Mouse (Mus musculus): ENCODE results near the gene Olfr1238. TPM values are rescaled to one million over a fixed set of nuclear protein-coding genes. Genes with fewer than 3 reads are reported as not detected.

Gene Olfr1238
- polyA plus RNA-seq (2015; fragmentation: Nextera tagmentation; extraction: Ambion mirVana): not detected in 2 replicates

DNA sequence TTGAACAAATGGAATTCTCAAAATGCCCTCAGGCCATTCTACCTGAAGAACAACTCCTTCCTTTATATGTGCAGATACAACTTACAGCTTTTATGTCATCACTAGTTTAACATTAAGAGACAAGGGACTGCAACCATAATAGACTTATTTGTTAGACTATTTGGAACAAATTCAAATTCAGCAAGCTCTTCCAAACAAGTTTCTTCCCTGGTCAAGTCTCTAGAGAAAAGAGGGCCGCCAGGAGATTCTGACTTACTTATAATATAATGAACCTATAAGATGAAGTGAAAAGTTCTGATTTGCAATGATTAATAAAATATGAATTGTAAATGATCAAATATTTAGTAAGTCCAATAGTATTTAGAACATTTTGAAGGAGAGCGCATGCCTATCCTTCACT is at the start of gene Olfr1238:
Gene Olfr1238, minus strand, starts transcription at position 101 of the 400 bp plus-strand sequence.
- no peak within 1 kb of the TSS for H3K4me3 ChIP-seq (ENCODE audit: low read depth, low read length)
- no peaks in the 10 kb centered on the region for H3K9me3 ChIP-seq (ENCODE audit: control insufficient read depth)
- WGBS: 91% methylated on average over 2 of the region's 2 CpGs
- no peak within 1 kb of the TSS for H3K4me2 ChIP-seq (replicated peaks; ENCODE audit: low read depth)
- no peak within 1 kb of the TSS for H3K9ac ChIP-seq (ENCODE audit: low read depth, low read length)
- no peak within 1 kb of the TSS for H3K27ac ChIP-seq (ENCODE audit: low read depth, low read length)
- H3K27me3 ChIP-seq (replicated peaks; ENCODE audit: control insufficient read depth, insufficient read depth, low read length): no peaks in the 10 kb centered on the region
- no peak for ATAC-seq
- H3K4me1 ChIP-seq (replicated peaks; ENCODE audit: control insufficient read depth, insufficient read depth, low read length): no peaks in the 10 kb centered on the region
- no peak for TF ChIP-seq CTCF (IDR thresholded peaks at IDR 0.05; ENCODE audit: low read depth)
- no peaks in the 10 kb centered on the region for H3K36me3 ChIP-seq (ENCODE audit: control insufficient read depth, insufficient read depth)

GRCm38 (mm10) chr2:89442900-89443299 is 33.4 kb upstream of the Olfr1238 start, which contains the start of gene Olfr1240:
Gene Olfr1240 (minus strand): TSS chr2:89443000.
- Histone ChIP-seq H3K4me3 (ENCODE audit: low read depth, low read length) (no peak within 1 kb of the TSS), H3K27ac (ENCODE audit: low read depth, low read length) (no peak within 1 kb of the TSS), H3K4me2 (replicated peaks; ENCODE audit: low read depth) (no peak within 1 kb of the TSS), H3K36me3 (ENCODE audit: control insufficient read depth, insufficient read depth) (no peaks in the 10 kb centered on the region), H3K9ac (ENCODE audit: low read depth, low read length) (no peak within 1 kb of the TSS), H3K27me3 (replicated peaks; ENCODE audit: control insufficient read depth, insufficient read depth, low read length) (no peaks in the 10 kb centered on the region), H3K4me1 (replicated peaks; ENCODE audit: control insufficient read depth, insufficient read depth, low read length) (no peaks in the 10 kb centered on the region), H3K9me3 (ENCODE audit: control insufficient read depth) (no peaks in the 10 kb centered on the region)
- no peak for TF ChIP-seq CTCF (IDR thresholded peaks at IDR 0.05; ENCODE audit: low read depth)
- ATAC-seq: no peak
- 88% methylated on average over 3 of the region's 3 CpGs for WGBS

- no peak for TF ChIP-seq CTCF (IDR thresholded peaks at IDR 0.05; ENCODE audit: low read depth)
- ATAC-seq: no peak
- 95% methylated on average over 2 of the region's 2 CpGs for WGBS
Measured at GRCm38 (mm10) chr2:89420307-89420706, 10.8 kb upstream of the Olfr1238 start, which contains the start of gene Olfr1239. Gene Olfr1239 (minus strand): TSS chr2:89420407.

DNA sequence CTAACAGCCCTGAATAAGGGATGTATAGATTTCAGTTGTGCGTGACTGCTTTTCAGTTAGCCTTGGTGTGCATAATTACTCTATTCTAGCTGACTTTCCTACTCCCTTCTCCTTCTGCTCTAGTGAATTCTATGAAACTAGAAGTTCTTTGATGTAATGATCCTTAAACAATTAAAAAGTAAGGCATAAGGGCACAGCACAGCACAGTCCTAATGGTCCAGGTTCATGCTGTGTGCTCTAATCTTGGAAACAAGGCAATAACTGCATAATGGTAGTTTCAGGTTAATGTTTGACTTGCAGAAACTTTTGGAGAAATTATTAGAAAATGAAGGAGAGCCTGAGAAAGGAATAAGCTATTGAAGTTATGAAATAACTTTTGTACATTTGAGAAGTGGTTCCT is 5.1 kb upstream of the Olfr1238 start:
- Histone ChIP-seq H3K27me3 (replicated peaks; ENCODE audit: control insufficient read depth, insufficient read depth, low read length) (no peaks in the 10 kb centered on the region), H3K4me1 (replicated peaks; ENCODE audit: control insufficient read depth, insufficient read depth, low read length) (no peaks in the 10 kb centered on the region), H3K9me3 (ENCODE audit: control insufficient read depth) (no peaks in the 10 kb centered on the region), H3K36me3 (ENCODE audit: control insufficient read depth, insufficient read depth) (no peaks in the 10 kb centered on the region), H3K4me3 (ENCODE audit: low read depth, low read length) (no peak overlapping the region), H3K4me2 (replicated peaks; ENCODE audit: low read depth) (no peak overlapping the region), H3K9ac (ENCODE audit: low read depth, low read length) (no peak overlapping the region), H3K27ac (ENCODE audit: low read depth, low read length) (no peak overlapping the region)
- WGBS: 60% methylated on average over 1 of the region's 1 CpGs
- TF ChIP-seq CTCF (IDR thresholded peaks at IDR 0.05; ENCODE audit: low read depth): no peak
- no peak for ATAC-seq

More at GRCm38 (mm10) chr2:89420307-89420706, 10.8 kb upstream of the Olfr1238 start, which contains the start of gene Olfr1239:
- Histone ChIP-seq H3K4me3 (ENCODE audit: low read depth, low read length) (no peak within 1 kb of the TSS), H3K36me3 (ENCODE audit: control insufficient read depth, insufficient read depth) (no peaks in the 10 kb centered on the region), H3K4me1 (replicated peaks; ENCODE audit: control insufficient read depth, insufficient read depth, low read length) (no peaks in the 10 kb centered on the region), H3K27me3 (replicated peaks; ENCODE audit: control insufficient read depth, insufficient read depth, low read length) (no peaks in the 10 kb centered on the region), H3K27ac (ENCODE audit: low read depth, low read length) (no peak within 1 kb of the TSS), H3K4me2 (replicated peaks; ENCODE audit: low read depth) (no peak within 1 kb of the TSS), H3K9ac (ENCODE audit: low read depth, low read length) (no peak within 1 kb of the TSS), H3K9me3 (ENCODE audit: control insufficient read depth) (no peaks in the 10 kb centered on the region)

GRCm38 (mm10) chr2:89400882-89401281 is 8.6 kb downstream of the Olfr1238 start:
- ATAC-seq: no peak
- no peaks in the 10 kb centered on the region for H3K4me1 ChIP-seq (replicated peaks; ENCODE audit: control insufficient read depth, insufficient read depth, low read length)
- TF ChIP-seq CTCF (IDR thresholded peaks at IDR 0.05; ENCODE audit: low read depth): no peak
- no peak overlapping the region for H3K4me2 ChIP-seq (replicated peaks; ENCODE audit: low read depth)
- H3K27ac ChIP-seq (ENCODE audit: low read depth, low read length): no peak overlapping the region
- H3K4me3 ChIP-seq (ENCODE audit: low read depth, low read length): no peak overlapping the region
- no peak overlapping the region for H3K9ac ChIP-seq (ENCODE audit: low read depth, low read length)
- 38% methylated on average over 1 of the region's 1 CpGs for WGBS
- no peaks in the 10 kb centered on the region for H3K36me3 ChIP-seq (ENCODE audit: control insufficient read depth, insufficient read depth)
- no peaks in the 10 kb centered on the region for H3K9me3 ChIP-seq (ENCODE audit: control insufficient read depth)
- no peaks in the 10 kb centered on the region for H3K27me3 ChIP-seq (replicated peaks; ENCODE audit: control insufficient read depth, insufficient read depth, low read length)

DNA sequence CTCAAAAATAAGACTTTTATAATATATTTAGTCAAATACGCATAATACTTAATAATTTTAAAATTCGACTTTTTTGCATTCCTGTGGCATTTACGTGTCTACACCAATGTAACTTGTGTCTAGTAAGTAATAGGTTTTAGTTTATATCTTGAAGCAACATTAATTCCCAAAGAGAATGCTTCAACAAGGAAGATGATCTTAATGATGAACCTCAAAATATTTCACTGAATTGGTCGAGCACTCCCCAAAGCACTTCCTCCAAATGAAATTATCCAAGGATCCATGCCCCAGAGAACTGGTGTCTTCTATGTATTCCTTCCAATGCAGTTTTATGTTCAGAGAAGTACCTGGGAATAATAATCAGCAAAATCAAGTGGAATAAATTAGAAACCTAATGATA is 44.7 kb downstream of the Olfr1238 start, which contains the start of gene Olfr1234:
Gene Olfr1234, minus strand, starts transcription at position 101 of the 400 bp plus-strand sequence.
- H3K27me3 ChIP-seq (replicated peaks; ENCODE audit: control insufficient read depth, insufficient read depth, low read length): no peaks in the 10 kb centered on the region
- no peaks in the 10 kb centered on the region for H3K9me3 ChIP-seq (ENCODE audit: control insufficient read depth)
- no peaks in the 10 kb centered on the region for H3K36me3 ChIP-seq (ENCODE audit: control insufficient read depth, insufficient read depth)
- no peak within 1 kb of the TSS for H3K9ac ChIP-seq (ENCODE audit: low read depth, low read length)
- 83% methylated on average over 4 of the region's 4 CpGs for WGBS
- ATAC-seq: no peak
- no peaks in the 10 kb centered on the region for H3K4me1 ChIP-seq (replicated peaks; ENCODE audit: control insufficient read depth, insufficient read depth, low read length)
- H3K27ac ChIP-seq (ENCODE audit: low read depth, low read length): no peak within 1 kb of the TSS
- no peak within 1 kb of the TSS for H3K4me3 ChIP-seq (ENCODE audit: low read depth, low read length)
- no peak for TF ChIP-seq CTCF (IDR thresholded peaks at IDR 0.05; ENCODE audit: low read depth)
- H3K4me2 ChIP-seq (replicated peaks; ENCODE audit: low read depth): no peak within 1 kb of the TSS

Other genes with a start within 250 kb of the Olfr1238 start
- gene Olfr1224-ps1, start 245.6 kb downstream of the Olfr1238 start, polyA plus RNA-seq (2015; fragmentation: Nextera tagmentation; extraction: Ambion mirVana): not detected in 2 replicates
- gene Olfr1225, start 235.0 kb downstream of the Olfr1238 start, polyA plus RNA-seq (2015; fragmentation: Nextera tagmentation; extraction: Ambion mirVana): not detected in 2 replicates
- not detected in 2 replicates for gene Olfr1226, start 209.6 kb downstream of the Olfr1238 start, polyA plus RNA-seq (2015; fragmentation: Nextera tagmentation; extraction: Ambion mirVana)
- not detected in 2 replicates for gene Olfr1228, start 155.6 kb downstream of the Olfr1238 start, polyA plus RNA-seq (2015; fragmentation: Nextera tagmentation; extraction: Ambion mirVana)
- not detected in 2 replicates for gene Olfr1229, start 121.7 kb downstream of the Olfr1238 start, polyA plus RNA-seq (2015; fragmentation: Nextera tagmentation; extraction: Ambion mirVana)
- gene Olfr1230, start 112.4 kb downstream of the Olfr1238 start, polyA plus RNA-seq (2015; fragmentation: Nextera tagmentation; extraction: Ambion mirVana): not detected in 2 replicates
- gene Olfr1231, start 102.6 kb downstream of the Olfr1238 start, polyA plus RNA-seq (2015; fragmentation: Nextera tagmentation; extraction: Ambion mirVana): not detected in 2 replicates
- not detected in 2 replicates for gene Olfr1232, start 80.0 kb downstream of the Olfr1238 start, polyA plus RNA-seq (2015; fragmentation: Nextera tagmentation; extraction: Ambion mirVana)
- gene Olfr1233, start 67.3 kb downstream of the Olfr1238 start, polyA plus RNA-seq (2015; fragmentation: Nextera tagmentation; extraction: Ambion mirVana): not detected in 2 replicates
- not detected in 2 replicates for gene Olfr1234, start 44.8 kb downstream of the Olfr1238 start, polyA plus RNA-seq (2015; fragmentation: Nextera tagmentation; extraction: Ambion mirVana)
- gene Olfr1239, start 10.7 kb upstream of the Olfr1238 start, polyA plus RNA-seq (2015; fragmentation: Nextera tagmentation; extraction: Ambion mirVana): not detected in 2 replicates
- gene Olfr1240, start 33.3 kb upstream of the Olfr1238 start, polyA plus RNA-seq (2015; fragmentation: Nextera tagmentation; extraction: Ambion mirVana): not detected in 2 replicates
- not detected in 2 replicates for gene Olfr1241, start 77.5 kb upstream of the Olfr1238 start, polyA plus RNA-seq (2015; fragmentation: Nextera tagmentation; extraction: Ambion mirVana)
- not detected in 2 replicates for gene Olfr1242, start 88.7 kb upstream of the Olfr1238 start, polyA plus RNA-seq (2015; fragmentation: Nextera tagmentation; extraction: Ambion mirVana)
- not detected in 2 replicates for gene Olfr1243, start 121.8 kb upstream of the Olfr1238 start, polyA plus RNA-seq (2015; fragmentation: Nextera tagmentation; extraction: Ambion mirVana)
- gene Olfr1245, start 168.8 kb upstream of the Olfr1238 start, polyA plus RNA-seq (2015; fragmentation: Nextera tagmentation; extraction: Ambion mirVana): not detected in 2 replicates
- not detected in 2 replicates for gene Olfr1246, start 183.5 kb upstream of the Olfr1238 start, polyA plus RNA-seq (2015; fragmentation: Nextera tagmentation; extraction: Ambion mirVana)
- not detected in 2 replicates for gene Olfr1247, start 204.5 kb upstream of the Olfr1238 start, polyA plus RNA-seq (2015; fragmentation: Nextera tagmentation; extraction: Ambion mirVana)
- not detected in 2 replicates for gene Olfr1248, start 208.6 kb upstream of the Olfr1238 start, polyA plus RNA-seq (2015; fragmentation: Nextera tagmentation; extraction: Ambion mirVana)
- gene Olfr1249, start 225.3 kb upstream of the Olfr1238 start, polyA plus RNA-seq (2015; fragmentation: Nextera tagmentation; extraction: Ambion mirVana): not detected in 2 replicates

Data from intestine, postnatal 0 days (tissue).